Mouse (Mus musculus) MEL (cell line): ENCODE measurements around the gene Uri1.

Source experiments
- CHD1 ChIP-seq: IDR thresholded peaks from 2 replicates; pipeline ENCODE4 v1.6.1; 2012; ENCODE audit warnings: low read depth, mild to moderate bottlenecking, inconsistent platforms, low read length, improper control_type of control experiment
- CTCF ChIP-seq, 3 experiments: IDR thresholded peaks in 2 of 3; conservative IDR thresholded peaks in 1 of 3; 2 replicates each; pipeline ENCODE4 v1.5.1; 2011 to 2012; ENCODE audit warnings: low read length in 3 of 3, low read depth in 2 of 3, mild to moderate bottlenecking in 2 of 3, improper control_type of control experiment in 1 of 3, inconsistent platforms in 1 of 3, mixed read lengths in 1 of 3, moderate library complexity in 1 of 3; ENCODE audit not compliant: control insufficient read depth in 1 of 3, insufficient read depth in 1 of 3, poor library complexity in 1 of 3, severe bottlenecking in 1 of 3
- E2F4 ChIP-seq: IDR thresholded peaks from 2 replicates; pipeline ENCODE4 v1.6.1; 2011; ENCODE audit warnings: low read depth, low read length, improper control_type of control experiment, borderline replicate concordance
- ELF1 ChIP-seq: IDR thresholded peaks from 2 replicates; pipeline ENCODE4 v1.6.1; 2014; ENCODE audit warnings: low read depth, mild to moderate bottlenecking, inconsistent platforms, low read length, improper control_type of control experiment, moderate library complexity
- GATA1 ChIP-seq: IDR thresholded peaks from 2 replicates; pipeline ENCODE4 v1.6.1; 2011; ENCODE audit warnings: low read depth, low read length, improper control_type of control experiment
- MAZ ChIP-seq: IDR thresholded peaks from 2 replicates; pipeline ENCODE4 v1.6.1; 2012; ENCODE audit warnings: low read depth, mild to moderate bottlenecking, inconsistent platforms, low read length, improper control_type of control experiment
- POLR2A ChIP-seq, 2 experiments: IDR thresholded peaks; 2 replicates each; pipeline ENCODE4 v1.6.1; 2011 to 2012; ENCODE audit warnings: low read length in 2 of 2, mild to moderate bottlenecking in 2 of 2, control low read depth in 1 of 2, improper control_type of control experiment in 1 of 2, low read depth in 1 of 2, moderate library complexity in 1 of 2; ENCODE audit not compliant: control insufficient read depth in 1 of 2, insufficient read depth in 1 of 2, poor library complexity in 1 of 2
- POLR2AphosphoS5 ChIP-seq: IDR thresholded peaks from 2 replicates; pipeline ENCODE4 v1.6.1; 2012; ENCODE audit warnings: low read depth, borderline replicate concordance, mild to moderate bottlenecking, inconsistent platforms, low read length, moderate library complexity, mixed read lengths
- USF1 ChIP-seq: IDR thresholded peaks from 2 replicates; pipeline ENCODE4 v1.6.1; 2014; ENCODE audit warnings: low read depth, mild to moderate bottlenecking, inconsistent platforms, low read length, improper control_type of control experiment, moderate library complexity
- USF2 ChIP-seq, 2 experiments: IDR thresholded peaks; 2 replicates each; pipeline ENCODE4 v1.6.1; 2011 to 2012; ENCODE audit warnings: improper control_type of control experiment in 2 of 2, low read length in 2 of 2, borderline replicate concordance in 1 of 2, inconsistent platforms in 1 of 2, low read depth in 1 of 2, mild to moderate bottlenecking in 1 of 2; ENCODE audit not compliant: insufficient read depth in 1 of 2
- ZNF384 ChIP-seq: IDR thresholded peaks from 2 replicates; pipeline ENCODE4 v1.6.1; 2012; ENCODE audit warnings: low read depth, mild to moderate bottlenecking, inconsistent platforms, low read length, improper control_type of control experiment

DNA sequence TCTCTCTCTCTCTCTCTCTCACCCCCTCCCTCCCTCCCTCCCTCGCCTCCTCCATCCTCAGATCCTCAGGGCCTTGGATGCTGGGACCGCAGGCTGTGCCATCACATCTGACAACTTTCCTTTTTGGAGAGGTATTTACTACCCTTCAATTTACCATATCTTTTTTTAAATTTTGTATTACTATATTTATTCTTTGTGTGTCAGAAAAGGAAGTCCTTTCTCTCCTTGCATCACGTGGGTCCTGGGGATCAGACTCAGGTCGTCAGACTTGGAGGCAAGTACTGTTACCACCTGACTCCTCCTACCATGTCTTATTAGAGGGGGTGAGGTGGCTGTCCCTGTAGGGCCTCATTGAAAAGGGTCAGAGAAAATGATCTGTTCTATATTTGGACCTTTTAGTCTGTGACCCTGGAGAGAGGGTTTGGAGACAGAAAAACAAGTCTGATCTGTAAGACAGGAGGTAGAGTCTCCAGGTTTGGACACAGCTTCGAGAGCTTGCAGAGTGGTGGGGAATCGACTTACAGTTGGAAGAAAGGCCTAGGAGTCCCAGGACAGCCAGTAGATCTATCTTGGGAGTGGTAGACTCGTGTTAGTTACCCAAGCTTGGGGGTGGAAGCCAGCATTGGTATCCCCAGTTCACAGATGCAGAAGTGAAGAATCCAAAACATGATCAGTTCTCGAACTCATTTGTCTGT lies 36.4 kb upstream of the Uri1 start:
- no peak for TF ChIP-seq POLR2A (IDR thresholded peaks at IDR 0.05; ENCODE audit: control insufficient read depth in 1 of 2, insufficient read depth in 1 of 2, low read depth in 1 of 2, low read length in 2 of 2, poor library complexity in 1 of 2)
- no peak for TF ChIP-seq CTCF (IDR thresholded peaks at IDR 0.05 in 2 of 3, conservative IDR thresholded peaks at IDR 0.05 in 1 of 3; ENCODE audit: control insufficient read depth in 1 of 3, insufficient read depth in 1 of 3, low read depth in 2 of 3, low read length in 3 of 3, poor library complexity in 1 of 3, severe bottlenecking in 1 of 3)
- no peak for TF ChIP-seq E2F4
- TF ChIP-seq ELF1, result no peak
- no peak for TF ChIP-seq USF2 (IDR thresholded peaks at IDR 0.05; ENCODE audit: borderline replicate concordance in 1 of 2, insufficient read depth in 1 of 2, low read depth in 1 of 2, low read length in 2 of 2)
- no peak for TF ChIP-seq MAZ
- TF ChIP-seq POLR2AphosphoS5, result no peak
- TF ChIP-seq CHD1, result no peak
- TF ChIP-seq GATA1, result no peak
- no peak for TF ChIP-seq ZNF384
- TF ChIP-seq USF1, result peak; percentile 81
